Mouse (Mus musculus): ENCODE results near the gene Tbc1d1. TPM values are rescaled to one million over a fixed set of nuclear protein-coding genes. Genes with fewer than 3 reads are reported as not detected.
"Not testable (repeated sequence)": the region's sequence is repeated elsewhere in the genome, so short reads cannot be mapped to it uniquely, and the experiment has no call there.

Tbc1d1 gene
- total RNA-seq, 1 experiment = 31.1 TPM

GRCm38 (mm10) chr5:64327212-64327902 is 171.3 kb downstream of the Tbc1d1 start:
- in situ Hi-C loops (cut with MboI; ENCODE audit: low sequenced_read_pairs in 2 of 2, unreplicated experiment in 2 of 2) = no loop called here
- H3K27ac ChIP-seq (ENCODE audit: insufficient read depth, low read depth, low read length, poor library complexity, severe bottlenecking) = no peak overlapping the region
- peaks cover 4% of the 10 kb centered on the region in 2 experiments; a peak in 1 of 4 replicates for H3K4me1 ChIP-seq (ENCODE audit: control insufficient read depth in 2 of 2, insufficient read depth in 2 of 2, low read length in 2 of 2, poor library complexity in 1 of 2)
- H3K4me3 ChIP-seq (ENCODE audit: insufficient read depth in 1 of 2, low read depth in 1 of 2, low read length in 2 of 2, poor library complexity in 1 of 2, severe bottlenecking in 1 of 2) = no peak overlapping the region
- H3K9ac ChIP-seq (ENCODE audit: insufficient read depth, low read depth, low read length, poor library complexity, severe bottlenecking) = no peak overlapping the region
- TF ChIP-seq CHD2 (IDR thresholded peaks at IDR 0.05; ENCODE audit: low read depth, low read length) (no peak), ZNF384 (IDR thresholded peaks at IDR 0.05; ENCODE audit: low read depth, low read length) (no peak), ZC3H11A (IDR thresholded peaks at IDR 0.05; ENCODE audit: borderline replicate concordance, low read depth, low read length) (no peak), MAFK (IDR thresholded peaks at IDR 0.05; ENCODE audit: insufficient read depth, low read depth, low read length) (no peak), HCFC1 (IDR thresholded peaks at IDR 0.05; ENCODE audit: borderline replicate concordance, insufficient read depth, low read length) (no peak)
- H3K9me3 ChIP-seq (ENCODE audit: control insufficient read depth, insufficient read depth, low read depth, low read length) = no peaks in the 10 kb centered on the region
- DNase-seq (ENCODE audit: low read depth, low spot score) = no peak
- peaks cover 8% of the 10 kb centered on the region; the same call in 1 of the 2 replicates for H3K36me3 ChIP-seq (ENCODE audit: control insufficient read depth, insufficient read depth, low read length, poor library complexity, severe bottlenecking)

DNA sequence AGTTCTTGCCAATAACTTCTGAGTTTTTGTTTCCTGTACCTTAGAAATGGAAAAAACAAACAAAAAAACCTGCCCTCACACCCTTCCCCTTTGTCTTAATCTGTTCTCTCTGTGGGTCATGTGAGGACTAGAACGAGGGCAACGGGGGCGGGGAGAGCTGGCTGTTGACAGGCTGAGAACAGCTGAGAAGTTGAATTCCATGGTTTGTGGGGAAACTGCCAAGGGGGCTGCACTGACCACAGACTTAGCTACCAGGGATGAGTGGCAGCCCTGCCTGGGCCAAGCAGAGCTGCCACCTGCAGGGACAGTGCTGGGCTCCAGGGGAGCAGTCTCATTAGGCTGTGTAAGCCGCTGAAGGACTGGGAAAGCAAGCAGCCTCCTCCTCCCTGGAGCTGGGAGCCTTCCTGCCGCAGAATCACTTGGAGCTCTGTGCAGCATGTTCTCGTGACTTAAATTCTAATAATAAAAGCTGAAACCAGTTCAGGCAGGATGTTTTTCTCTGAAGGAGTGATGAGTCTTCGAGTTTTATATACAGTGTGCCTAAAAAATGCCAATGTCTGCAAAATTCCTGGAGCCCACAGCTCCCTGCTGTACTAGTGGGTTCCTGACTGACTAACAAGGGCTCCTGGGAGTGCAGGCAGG is 180.8 kb downstream of the Tbc1d1 start:
- H3K9me3 ChIP-seq (ENCODE audit: control insufficient read depth, insufficient read depth, low read depth, low read length) = no peaks in the 10 kb centered on the region
- H3K4me1 ChIP-seq (ENCODE audit: control insufficient read depth in 2 of 2, insufficient read depth in 2 of 2, low read length in 2 of 2, poor library complexity in 1 of 2) = peaks cover 0 to 3% of the 10 kb centered on the region in 2 experiments; a peak in 2 of 4 replicates
- H3K27ac ChIP-seq (ENCODE audit: insufficient read depth, low read depth, low read length, poor library complexity, severe bottlenecking) = no peak overlapping the region
- TF ChIP-seq ZNF384 (IDR thresholded peaks at IDR 0.05; ENCODE audit: low read depth, low read length) (no peak), ZC3H11A (IDR thresholded peaks at IDR 0.05; ENCODE audit: borderline replicate concordance, low read depth, low read length) (no peak), MAFK (IDR thresholded peaks at IDR 0.05; ENCODE audit: insufficient read depth, low read depth, low read length) (no peak), CHD2 (IDR thresholded peaks at IDR 0.05; ENCODE audit: low read depth, low read length) (no peak), HCFC1 (IDR thresholded peaks at IDR 0.05; ENCODE audit: borderline replicate concordance, insufficient read depth, low read length) (no peak)
- H3K36me3 ChIP-seq (ENCODE audit: control insufficient read depth, insufficient read depth, low read length, poor library complexity, severe bottlenecking) = no peaks in the 10 kb centered on the region; the same call in 1 of the 2 replicates
- no peak overlapping the region for H3K4me3 ChIP-seq (ENCODE audit: insufficient read depth in 1 of 2, low read depth in 1 of 2, low read length in 2 of 2, poor library complexity in 1 of 2, severe bottlenecking in 1 of 2)
- in situ Hi-C loops (cut with MboI; ENCODE audit: low sequenced_read_pairs in 2 of 2, unreplicated experiment in 2 of 2) = no loop called here
- H3K9ac ChIP-seq (ENCODE audit: insufficient read depth, low read depth, low read length, poor library complexity, severe bottlenecking) = no peak overlapping the region
- no peak for DNase-seq (ENCODE audit: low read depth, low spot score)

DNA sequence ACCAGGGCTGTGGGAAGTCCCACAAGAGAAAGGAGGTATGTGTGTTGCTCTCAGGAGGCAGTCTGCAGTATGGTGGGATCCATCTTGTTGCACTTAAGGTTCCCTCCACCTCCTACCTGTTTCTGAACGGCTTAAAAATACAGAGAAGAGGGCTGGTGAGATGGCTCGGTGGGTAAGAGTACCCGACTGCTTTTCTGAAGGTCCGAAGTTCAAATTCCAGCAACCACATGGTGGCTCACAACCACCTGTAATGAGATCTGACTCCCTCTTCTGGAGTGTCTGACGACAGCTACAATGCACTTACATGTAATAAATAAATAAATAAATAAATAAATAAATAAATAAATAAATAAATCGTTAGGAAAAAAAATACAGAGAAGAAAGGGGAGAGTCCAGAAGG is 182.7 kb downstream of the Tbc1d1 start:
- H3K4me1 ChIP-seq (ENCODE audit: control insufficient read depth in 2 of 2, insufficient read depth in 2 of 2, low read length in 2 of 2, poor library complexity in 1 of 2); in situ Hi-C loops (cut with MboI; ENCODE audit: low sequenced_read_pairs in 2 of 2, unreplicated experiment in 2 of 2); H3K9ac ChIP-seq (ENCODE audit: insufficient read depth, low read depth, low read length, poor library complexity, severe bottlenecking); DNase-seq (ENCODE audit: low read depth, low spot score); H3K9me3 ChIP-seq (ENCODE audit: control insufficient read depth, insufficient read depth, low read depth, low read length); H3K27ac ChIP-seq (ENCODE audit: insufficient read depth, low read depth, low read length, poor library complexity, severe bottlenecking); H3K4me3 ChIP-seq (ENCODE audit: insufficient read depth in 1 of 2, low read depth in 1 of 2, low read length in 2 of 2, poor library complexity in 1 of 2, severe bottlenecking in 1 of 2); H3K36me3 ChIP-seq (ENCODE audit: control insufficient read depth, insufficient read depth, low read length, poor library complexity, severe bottlenecking): not testable (repeated sequence)

GRCm38 (mm10) chr5:64340366-64340765 is 184.3 kb downstream of the Tbc1d1 start:
- H3K4me1 ChIP-seq (ENCODE audit: control insufficient read depth in 2 of 2, insufficient read depth in 2 of 2, low read length in 2 of 2, poor library complexity in 1 of 2) = peaks cover 0 to 14% of the 10 kb centered on the region in 2 experiments; a peak in 2 of 4 replicates
- H3K4me3 ChIP-seq (ENCODE audit: insufficient read depth in 1 of 2, low read depth in 1 of 2, low read length in 2 of 2, poor library complexity in 1 of 2, severe bottlenecking in 1 of 2) = no peak overlapping the region
- no peak overlapping the region for H3K27ac ChIP-seq (ENCODE audit: insufficient read depth, low read depth, low read length, poor library complexity, severe bottlenecking)
- DNase-seq (ENCODE audit: low read depth, low spot score) = no peak
- in situ Hi-C loops (cut with MboI; ENCODE audit: low sequenced_read_pairs in 2 of 2, unreplicated experiment in 2 of 2) = no loop called here
- no peak for TF ChIP-seq CHD2 (IDR thresholded peaks at IDR 0.05; ENCODE audit: low read depth, low read length)
- no peak for TF ChIP-seq MAFK (IDR thresholded peaks at IDR 0.05; ENCODE audit: insufficient read depth, low read depth, low read length)
- no peak for TF ChIP-seq HCFC1 (IDR thresholded peaks at IDR 0.05; ENCODE audit: borderline replicate concordance, insufficient read depth, low read length)
- no peak for TF ChIP-seq ZC3H11A (IDR thresholded peaks at IDR 0.05; ENCODE audit: borderline replicate concordance, low read depth, low read length)
- no peak for TF ChIP-seq ZNF384 (IDR thresholded peaks at IDR 0.05; ENCODE audit: low read depth, low read length)
- peaks cover 5% of the 10 kb centered on the region for H3K36me3 ChIP-seq (ENCODE audit: control insufficient read depth, insufficient read depth, low read length, poor library complexity, severe bottlenecking)
- no peak overlapping the region for H3K9ac ChIP-seq (ENCODE audit: insufficient read depth, low read depth, low read length, poor library complexity, severe bottlenecking)
- no peaks in the 10 kb centered on the region for H3K9me3 ChIP-seq (ENCODE audit: control insufficient read depth, insufficient read depth, low read depth, low read length)

All from ES-E14 (cell line).